Mouse (Mus musculus) testis, adult 2 months (tissue): ENCODE measurements around the gene Tet2.

ENCODE experiments used
- CTCF ChIP-seq: fragments of 200-500 bp; IDR thresholded peaks from 2 replicates; pipeline ENCODE4 v1.5.1; 2012; ENCODE audit warnings: low read depth, mild to moderate bottlenecking, inconsistent platforms, low read length, moderate library complexity; ENCODE audit not compliant: control insufficient read depth, insufficient read depth, insufficient replicate concordance
- POLR2A ChIP-seq: fragments of 200-500 bp; IDR thresholded peaks from 2 replicates; pipeline ENCODE4 v1.6.1; 2012; ENCODE audit warnings: low read depth, mild to moderate bottlenecking, inconsistent platforms, low read length, moderate library complexity; ENCODE audit not compliant: control insufficient read depth

- TF ChIP-seq POLR2A (no peak), CTCF (no peak)
Measured at GRCm38 (mm10) chr3:133414747-133415146, 130.2 kb downstream of the Tet2 start.
